ENCODE assay signal across 18 mouse cellular contexts in genomic region chr7:133792771-133793170, GRCm38 (mm10). TPM values are rescaled to one million over a fixed set of nuclear protein-coding genes. Genes with fewer than 3 reads are reported as not detected.
DNase-seq lines count a peak whose midpoint lies in the region; ATAC-seq and TF ChIP-seq lines count a peak whose summit lies in the region.
"Had no signal": no experiment of that assay in that cellular context is flagged by ENCODE, and none has a peak within 500 bp of the region (broad histone marks: within the 10 kb centered on the region; RNA-seq: fewer than 3 reads in every experiment).

No protein-coding gene starts in this region.

- no peak overlapping the region for H3K27ac ChIP-seq in forebrain, embryonic 14.5 days (ENCODE audit: low read depth, low read length)
- no peak overlapping the region for H3K27ac ChIP-seq in forebrain, embryonic 11.5 days (ENCODE audit: low read depth, low read length)
- peak overlapping the region; percentile 55 for H3K27ac ChIP-seq in liver, adult 2 months (replicated peaks; ENCODE audit: insufficient read depth, low read depth, low read length)
- H3K27ac ChIP-seq in liver, postnatal 0 days (ENCODE audit: low read depth) = no peak overlapping the region
- no peak overlapping the region for H3K27ac ChIP-seq in layer of hippocampus, adult 2 months
- H3K27ac ChIP-seq: embryonic facial prominence, embryonic 10.5 days; hindbrain, embryonic 10.5 days; hindbrain, embryonic 14.5 days had no signal

- H3K9me3 ChIP-seq in forebrain, embryonic 14.5 days (replicated peaks; ENCODE audit: control insufficient read depth, low read length) = no peaks in the 10 kb centered on the region
- no peaks in the 10 kb centered on the region for H3K9me3 ChIP-seq in forebrain, embryonic 11.5 days (ENCODE audit: control insufficient read depth, low read length)
- no peaks in the 10 kb centered on the region for H3K9me3 ChIP-seq in liver, postnatal 0 days (ENCODE audit: low read length)
- H3K9me3 ChIP-seq: embryonic facial prominence, embryonic 10.5 days; hindbrain, embryonic 10.5 days had no signal

- H3ac ChIP-seq in C2C12 (ENCODE audit: control insufficient read depth, insufficient read length, low read depth) = peak overlapping the region; percentile 15

- no peaks in the 10 kb centered on the region for H3K79me3 ChIP-seq in C2C12 (ENCODE audit: low read depth)

- no peaks in the 10 kb centered on the region for H3K27me3 ChIP-seq in forebrain, embryonic 14.5 days (replicated peaks; ENCODE audit: control insufficient read depth, insufficient read depth, low read length)
- no peaks in the 10 kb centered on the region for H3K27me3 ChIP-seq in forebrain, embryonic 11.5 days (ENCODE audit: control insufficient read depth, insufficient read depth, low read length)
- no peaks in the 10 kb centered on the region for H3K27me3 ChIP-seq in liver, adult 2 months (ENCODE audit: control insufficient read depth, insufficient read depth, low read length)
- H3K27me3 ChIP-seq in liver, postnatal 0 days (ENCODE audit: insufficient read depth, low read length) = no peaks in the 10 kb centered on the region
- no peaks in the 10 kb centered on the region for H3K27me3 ChIP-seq in C2C12 (ENCODE audit: control insufficient read depth, insufficient read depth, insufficient read length)
- H3K27me3 ChIP-seq: CH12.LX; heart, embryonic 12.5 days had no signal

- no peak for TF ChIP-seq EP300 in liver, postnatal 0 days (IDR thresholded peaks at IDR 0.05; ENCODE audit: low read depth)

- TF ChIP-seq POLR2A in liver, adult 2 months (IDR thresholded peaks at IDR 0.05; ENCODE audit: extremely low read depth, insufficient read depth, low read length) = no peak

- TF ChIP-seq CTCF in liver, adult 2 months (IDR thresholded peaks at IDR 0.05; ENCODE audit: low read depth, low read length) = no peak
- no peak for TF ChIP-seq CTCF in liver, postnatal 0 days (IDR thresholded peaks at IDR 0.05; ENCODE audit: low read depth)
- no peak for TF ChIP-seq CTCF in C2C12 (IDR thresholded peaks at IDR 0.05; ENCODE audit: control insufficient read depth, insufficient read depth, insufficient read length)
- TF ChIP-seq CTCF in layer of hippocampus, adult 2 months (conservative IDR thresholded peaks at IDR 0.05) = no peak

- H3K4me3 ChIP-seq in forebrain, embryonic 14.5 days (ENCODE audit: low read depth, low read length) = no peak overlapping the region
- no peak overlapping the region for H3K4me3 ChIP-seq in forebrain, embryonic 11.5 days (ENCODE audit: low read depth, low read length)
- no peak overlapping the region for H3K4me3 ChIP-seq in liver, adult 2 months (ENCODE audit: insufficient read depth, low read depth, low read length)
- H3K4me3 ChIP-seq in liver, postnatal 0 days (ENCODE audit: low read depth, low read length) = no peak overlapping the region
- no peak overlapping the region for H3K4me3 ChIP-seq in C2C12 (ENCODE audit: insufficient read depth, poor library complexity, severe bottlenecking)
- no peak overlapping the region for H3K4me3 ChIP-seq in layer of hippocampus, adult 2 months
- H3K4me3 ChIP-seq: embryonic facial prominence, embryonic 10.5 days; heart, embryonic 12.5 days; hindbrain, embryonic 10.5 days had no signal

- H3K79me2 ChIP-seq in liver, adult 2 months (ENCODE audit: control insufficient read depth, insufficient read depth, low read length) = no peaks in the 10 kb centered on the region
- H3K79me2 ChIP-seq in C2C12 (ENCODE audit: control insufficient read depth, insufficient read depth) = no peaks in the 10 kb centered on the region

- WGBS in forebrain, embryonic 14.5 days = 45% methylated on average over 1 of the region's 1 CpGs
- WGBS in forebrain, embryonic 11.5 days = 45% methylated on average over 1 of the region's 1 CpGs
- 33% methylated on average over 1 of the region's 1 CpGs for WGBS in liver, adult 2 months
- 35% methylated on average over 1 of the region's 1 CpGs for WGBS in liver, postnatal 0 days (ENCODE audit: insufficient replicate concordance)

- no peak overlapping the region for H3K4me2 ChIP-seq in forebrain, embryonic 14.5 days (ENCODE audit: low read length)
- no peak overlapping the region for H3K4me2 ChIP-seq in forebrain, embryonic 11.5 days (ENCODE audit: low read depth, low read length, severe bottlenecking)
- H3K4me2 ChIP-seq in liver, postnatal 0 days (ENCODE audit: low read depth, low read length) = no peak overlapping the region
- H3K4me2 ChIP-seq: heart, embryonic 12.5 days; hindbrain, embryonic 14.5 days had no signal

- no peak for ATAC-seq in forebrain, embryonic 14.5 days
- no peak for ATAC-seq in forebrain, embryonic 11.5 days (replicated peaks; ENCODE audit: low FRiP score)
- ATAC-seq in liver, postnatal 0 days = no peak
- no peak for ATAC-seq in inflammation-experienced regulatory T-cells, adult 6 months

- no peaks in the 10 kb centered on the region; the same call in 1 of the 2 replicates for H3K4me1 ChIP-seq in forebrain, embryonic 14.5 days (ENCODE audit: control insufficient read depth, insufficient read depth, low read length)
- H3K4me1 ChIP-seq in forebrain, embryonic 11.5 days (replicated peaks; ENCODE audit: control insufficient read depth, insufficient read depth, low read length) = no peaks in the 10 kb centered on the region
- peaks cover 12% of the 10 kb centered on the region for H3K4me1 ChIP-seq in liver, adult 2 months (ENCODE audit: control insufficient read depth, insufficient read depth, low read length)
- H3K4me1 ChIP-seq in liver, postnatal 0 days (ENCODE audit: insufficient read depth) = no peaks in the 10 kb centered on the region

- no peaks in the 10 kb centered on the region for H3K36me3 ChIP-seq in forebrain, embryonic 14.5 days (ENCODE audit: control insufficient read depth, insufficient read depth, low read length)
- no peaks in the 10 kb centered on the region for H3K36me3 ChIP-seq in forebrain, embryonic 11.5 days (ENCODE audit: control insufficient read depth, insufficient read depth, low read length)
- H3K36me3 ChIP-seq in liver, adult 2 months (ENCODE audit: control insufficient read depth, insufficient read depth, low read length) = no peaks in the 10 kb centered on the region
- H3K36me3 ChIP-seq in liver, postnatal 0 days (replicated peaks; ENCODE audit: insufficient read depth, low read length) = no peaks in the 10 kb centered on the region
- no peaks in the 10 kb centered on the region for H3K36me3 ChIP-seq in C2C12 (ENCODE audit: control insufficient read depth, insufficient read depth)
- H3K36me3 ChIP-seq: embryonic facial prominence, embryonic 10.5 days; heart, embryonic 12.5 days; hindbrain, embryonic 10.5 days had no signal

- H3K9ac ChIP-seq in forebrain, embryonic 14.5 days (ENCODE audit: low read length) = no peak overlapping the region
- H3K9ac ChIP-seq in forebrain, embryonic 11.5 days (ENCODE audit: low read length) = no peak overlapping the region
- no peak overlapping the region for H3K9ac ChIP-seq in liver, adult 2 months (ENCODE audit: low read depth, low read length)
- H3K9ac ChIP-seq in liver, postnatal 0 days (replicated peaks) = no peak overlapping the region
- H3K9ac ChIP-seq: heart, embryonic 12.5 days; hindbrain, embryonic 14.5 days had no signal

- peak; percentile 20 for DNase-seq in forebrain, embryonic 14.5 days (ENCODE audit: low spot score)
- no peak for DNase-seq in forebrain, embryonic 11.5 days (ENCODE audit: low spot score)
- no peak for DNase-seq in liver, adult 2 months (ENCODE audit: extremely low read depth, low read depth, low spot score)
- DNase-seq in liver, postnatal 0 days = no peak
- DNase-seq in adipocyte (ENCODE audit: low spot score) = peak; percentile 20
- no peak for DNase-seq in layer of hippocampus, adult 2 months (ENCODE audit: low spot score in 2 of 2)
- DNase-seq: cerebellum, adult 11-12 months had no signal

TF ChIP-seq in C2C12, 6 proteins besides CTCF, POLR2A, EP300 and RAD21:
- TF ChIP-seq MAX (IDR thresholded peaks at IDR 0.05) = no peak
- no peak for TF ChIP-seq CEBPB (IDR thresholded peaks at IDR 0.05; ENCODE audit: low read depth)
- no peak for TF ChIP-seq USF1 (IDR thresholded peaks at IDR 0.05; ENCODE audit: low read depth)
- TF ChIP-seq MYOD1 (IDR thresholded peaks at IDR 0.05; ENCODE audit: control insufficient read depth, insufficient read length, low read depth) = no peak
- TF ChIP-seq MYOG (IDR thresholded peaks at IDR 0.05; ENCODE audit: control insufficient read depth, extremely low read depth, insufficient read length) = no peak
- TF ChIP-seq FOSL1 (IDR thresholded peaks at IDR 0.05; ENCODE audit: insufficient read depth, low read length, poor library complexity, severe bottlenecking) = no peak
TF ChIP-seq in C2C12: peak in this region for 0.

RNA-seq across cellular contexts. Expression of gene Dhx32, which starts 10.2 kb away (rescaled TPM):
- polyA plus RNA-seq in forebrain, embryonic 14.5 days (2014; fragmentation: Nextera tagmentation; extraction: Ambion mirVana) = 55.1 and 56.9 TPM in 2 replicates
- polyA plus RNA-seq in forebrain, embryonic 11.5 days (2014; fragmentation: Nextera tagmentation; extraction: Ambion mirVana) = 75.4 and 78.6 TPM in 2 replicates
- 24.0 and 27.7 TPM in 2 replicates for total RNA-seq in liver, adult 2 months (2014; rRNA removed)
- 15.8 and 17.0 TPM in 2 replicates for polyA plus RNA-seq in liver, adult 2 months (2012; rRNA removed)
- polyA plus RNA-seq in liver, postnatal 0 days (2015; fragmentation: Nextera tagmentation; extraction: Ambion mirVana) = 5.2 and 5.5 TPM in 2 replicates
- polyA plus RNA-seq in C2C12 (2012; fragmentation: generic; extraction: Trizol) = 27.0 TPM
- 10 to 100 TPM; 36.5 to 39.2 TPM for total RNA-seq in layer of hippocampus, adult 2 months (2021)
- polyA plus RNA-seq in inflammation-experienced regulatory T-cells, adult 6 months (2017; shearing (Covaris generic)) = 1 to 10 TPM; 6.8 to 8.7 (median 8.5) TPM

RNA-seq across cellular contexts. Expression of gene Fank1, which starts 16.1 kb away (rescaled TPM):
- 4.2 and 4.5 TPM in 2 replicates for polyA plus RNA-seq in forebrain, embryonic 14.5 days (2014; fragmentation: Nextera tagmentation; extraction: Ambion mirVana)
- 1.5 and 1.7 TPM in 2 replicates for polyA plus RNA-seq in forebrain, embryonic 11.5 days (2014; fragmentation: Nextera tagmentation; extraction: Ambion mirVana)
- total RNA-seq in liver, adult 2 months (2014; rRNA removed) = not detected in 2 replicates
- polyA plus RNA-seq in liver, adult 2 months (2012; rRNA removed) = not detected in 2 replicates
- not detected in 2 replicates for polyA plus RNA-seq in liver, postnatal 0 days (2015; fragmentation: Nextera tagmentation; extraction: Ambion mirVana)
- 0.47 TPM for polyA plus RNA-seq in C2C12 (2012; fragmentation: generic; extraction: Trizol)
- 1 to 10 TPM; 2.0 to 2.5 TPM for total RNA-seq in layer of hippocampus, adult 2 months (2021)
- not detected for polyA plus RNA-seq in inflammation-experienced regulatory T-cells, adult 6 months (2017; shearing (Covaris generic))
- total RNA-seq: gastrocnemius, postnatal 25 days; granulocyte monocyte progenitor cell, adult 5-6 weeks; heart, adult 8-10 months; heart, postnatal 25 days had no signal
- polyA plus RNA-seq: heart, embryonic 12.5 days had no signal

Comparison
In these comparisons a context has a peak if more than half of its experiments do, and no peak if none do; other contexts are left out.
1. DNase-seq: peak in forebrain, embryonic 14.5 days (single experiment) and adipocyte (single experiment); none in forebrain, embryonic 11.5 days (single experiment), liver, adult 2 months (single experiment), liver, postnatal 0 days (single experiment) and layer of hippocampus, adult 2 months (0 of 2).